Mouse (Mus musculus) thymus, postnatal 4 days (tissue): ENCODE results near the gene Crybb1.

Experiments
- DNase-seq: peaks from one replicate; pipeline ENCODE4 v3.0.0; 2021

Gene Crybb1

DNA sequence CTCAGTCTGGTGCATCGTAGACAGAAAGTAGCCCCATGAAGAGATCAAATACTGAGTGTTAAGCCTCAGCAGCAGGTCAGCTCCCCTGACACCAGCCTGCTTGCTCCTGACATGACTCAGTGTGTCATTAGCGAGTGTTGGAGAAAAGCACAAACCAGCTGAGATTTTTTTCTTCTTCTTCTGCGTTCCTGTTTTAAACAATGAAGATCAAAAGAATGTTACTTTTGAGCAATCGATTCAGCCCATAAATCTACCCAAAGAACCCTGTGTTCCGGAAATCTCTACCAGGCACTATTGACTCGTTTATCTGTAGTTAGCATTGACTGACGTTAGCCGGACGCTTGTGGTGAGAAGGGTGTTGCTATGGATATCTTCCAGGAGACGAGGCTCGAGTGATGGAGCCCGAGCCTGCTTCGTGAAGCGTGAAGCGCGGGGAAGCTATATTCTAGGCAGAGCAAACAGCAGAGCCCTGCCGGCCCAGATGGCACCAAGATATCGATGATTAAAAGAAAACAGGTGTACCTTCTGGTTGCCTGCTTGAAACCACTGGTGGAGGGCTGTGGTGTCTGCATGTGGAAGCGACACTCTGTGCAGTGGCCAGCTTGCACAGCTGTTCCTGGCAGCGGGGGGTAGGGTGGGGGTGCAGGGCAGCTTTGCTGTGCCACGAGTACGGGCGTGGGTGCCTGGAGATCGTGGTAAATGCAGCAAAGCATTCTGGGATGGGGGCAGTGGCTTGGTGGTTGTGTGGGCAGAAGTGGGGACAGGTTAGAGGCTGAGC lies 15.3 kb downstream of the Crybb1 start:
- DNase-seq: peak; percentile 72

DNA sequence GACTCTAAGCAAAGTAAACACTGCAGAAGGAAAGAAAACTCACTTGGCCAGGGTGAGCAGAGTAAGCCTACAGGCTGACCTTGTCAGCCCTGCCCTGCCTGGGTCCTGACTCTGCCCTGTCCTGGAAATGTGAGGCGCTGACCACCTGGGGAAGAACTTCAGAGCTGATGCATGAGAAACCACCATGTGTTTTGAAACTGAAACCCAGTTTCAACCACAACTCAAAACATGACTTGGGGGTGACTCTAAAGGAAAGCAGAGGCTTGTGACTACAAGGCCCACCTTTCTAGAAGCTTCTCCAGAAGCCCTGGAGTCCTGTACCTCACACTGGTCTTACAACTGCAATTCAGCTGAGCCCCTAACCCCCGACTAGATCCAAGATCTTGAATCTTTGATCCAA lies 17.3 kb downstream of the Crybb1 start:
- no peak for DNase-seq

GRCm38 (mm10) chr5:112273746-112274463 lies 18.3 kb downstream of the Crybb1 start:
- no peak for DNase-seq

GRCm38 (mm10) chr5:112275021-112275804 lies 19.6 kb downstream of the Crybb1 start:
- DNase-seq: no peak

DNA sequence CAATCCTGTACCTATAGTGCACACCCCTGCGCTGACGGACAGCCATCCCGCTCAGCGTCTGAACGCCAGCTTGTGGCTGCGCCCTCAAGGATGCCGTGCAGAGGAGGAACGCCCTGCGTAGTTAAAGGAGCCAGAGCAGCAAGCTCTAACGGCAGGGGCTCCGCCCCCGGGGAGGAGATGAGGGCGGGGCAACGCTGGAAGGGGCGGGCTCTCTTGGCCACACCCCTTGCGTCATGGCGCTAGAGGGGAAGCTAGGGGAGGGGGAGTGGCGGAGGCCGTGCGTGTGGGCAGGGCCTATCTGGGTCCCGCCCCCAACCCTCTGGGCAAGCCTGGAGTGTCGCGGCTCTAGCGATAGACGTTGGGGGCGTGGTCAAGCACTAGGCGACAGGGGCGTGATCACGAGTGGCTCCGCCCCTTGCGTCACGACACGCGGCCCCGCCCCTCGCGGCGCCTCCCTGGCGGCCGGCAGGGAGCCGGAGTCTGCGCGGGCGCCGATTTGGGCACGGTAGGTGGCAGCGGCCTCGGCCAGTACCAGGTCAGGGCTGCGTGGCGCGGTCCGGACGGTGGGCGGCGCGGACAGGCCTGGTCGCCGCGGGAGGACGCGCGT lies 20.8 kb downstream of the Crybb1 start, which contains the start of gene Tpst2:
Gene Tpst2 (plus strand): TSS at position 425 of the 607 bp plus-strand sequence.
- peak; percentile 100 for DNase-seq

DNA sequence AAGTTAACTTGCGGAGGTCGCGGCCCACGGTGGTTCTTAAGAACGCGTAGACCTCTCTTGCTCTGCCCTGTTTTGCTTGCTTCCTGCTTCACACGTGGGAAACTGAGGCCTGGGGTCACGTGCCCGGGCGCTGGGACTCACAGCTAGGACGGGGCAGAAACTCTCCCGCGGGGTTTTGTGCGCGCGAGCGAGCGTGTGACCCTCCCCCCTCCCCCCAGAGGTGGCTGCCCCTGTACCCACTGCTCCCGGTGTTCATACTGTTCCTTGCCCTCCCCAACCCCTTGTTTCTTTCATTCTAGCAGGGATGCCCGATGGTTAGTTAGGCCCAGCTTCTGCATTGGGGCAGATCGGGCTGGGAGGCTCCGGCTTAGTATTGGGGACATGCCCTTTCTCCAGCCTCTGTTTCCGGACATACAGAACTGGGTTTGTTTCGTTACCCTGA lies 21.3 kb downstream of the Crybb1 start:
- DNase-seq: no peak

GRCm38 (mm10) chr5:112277906-112278470 lies 22.4 kb downstream of the Crybb1 start:
- DNase-seq: peak; percentile 33

- DNase-seq: no peak
These were observed 23.8 kb downstream of the Crybb1 start for GRCm38 (mm10) chr5:112279181-112280021.

GRCm38 (mm10) chr5:112280151-112280550 lies 24.5 kb downstream of the Crybb1 start:
- DNase-seq: no peak

- no peak for DNase-seq
These were observed 25.4 kb downstream of the Crybb1 start for GRCm38 (mm10) chr5:112280863-112281660.

- no peak for DNase-seq
These were observed 26.1 kb downstream of the Crybb1 start for GRCm38 (mm10) chr5:112281676-112282075.

GRCm38 (mm10) chr5:112282123-112282779 lies 26.6 kb downstream of the Crybb1 start:
- DNase-seq: no peak

DNA sequence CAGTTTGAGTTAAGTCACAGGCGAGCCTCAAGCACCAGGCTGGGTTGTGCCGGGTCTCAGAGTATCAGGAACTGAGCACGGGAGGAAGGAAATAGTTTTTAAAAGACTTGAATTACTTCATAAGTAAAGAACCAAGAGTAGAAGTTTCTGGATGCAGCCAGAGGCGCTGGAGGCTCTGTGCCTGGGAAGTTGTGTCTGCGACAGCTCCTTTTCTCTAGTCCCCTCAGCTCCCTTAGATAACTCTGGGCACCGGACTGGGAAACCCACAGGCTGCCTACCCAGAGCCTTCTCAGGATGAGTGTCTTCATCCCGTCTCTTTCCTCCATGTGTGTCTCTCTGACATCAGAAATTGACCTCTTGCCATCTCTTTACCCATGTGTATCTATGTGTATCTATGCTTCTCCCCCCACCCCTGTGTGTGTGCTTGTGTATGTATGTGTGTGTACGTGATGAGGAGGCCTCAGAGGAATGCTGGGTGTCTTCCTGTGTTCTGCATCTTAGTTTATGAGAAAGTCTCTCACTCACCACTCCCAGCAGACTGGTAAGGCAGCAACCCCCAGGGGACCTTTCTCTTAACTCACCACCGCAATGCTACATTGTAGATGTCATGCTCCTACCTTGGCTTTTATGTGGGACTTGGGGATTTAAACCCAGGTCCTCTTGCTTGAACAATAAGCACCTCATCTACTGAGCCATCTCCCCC lies 27.3 kb downstream of the Crybb1 start:
- no peak for DNase-seq

GRCm38 (mm10) chr5:112283543-112284202 lies 28.1 kb downstream of the Crybb1 start:
- DNase-seq: peak; percentile 28

GRCm38 (mm10) chr5:112284203-112284582 lies 28.6 kb downstream of the Crybb1 start:
- DNase-seq: no peak

GRCm38 (mm10) chr5:112285548-112286085 lies 30.0 kb downstream of the Crybb1 start:
- peak; percentile 63 for DNase-seq

DNA sequence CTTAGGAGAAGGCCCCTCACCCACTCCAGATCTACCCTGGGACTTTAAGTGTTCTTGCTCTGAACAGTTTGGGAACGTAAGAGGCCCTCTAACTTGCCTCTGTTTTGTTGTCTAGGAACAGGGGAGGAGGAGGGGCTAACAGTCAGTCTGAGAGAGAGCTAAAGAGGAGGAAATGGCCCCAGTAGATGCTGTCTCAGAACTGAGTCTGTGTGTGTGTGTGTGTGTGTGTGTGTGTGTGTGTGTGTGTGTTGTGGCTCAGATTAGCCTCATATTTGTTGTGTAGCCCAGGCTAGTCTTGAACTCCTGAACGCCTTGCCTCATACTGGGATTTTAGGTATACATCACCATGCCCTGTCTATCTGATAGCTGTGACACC lies 31.0 kb downstream of the Crybb1 start:
- DNase-seq: no peak

- peak; percentile 56 for DNase-seq
These were observed 31.5 kb downstream of the Crybb1 start for GRCm38 (mm10) chr5:112286984-112287641.
